11 mouse cellular contexts compared by ENCODE assay signal in genomic region chr4:95389647-95390046, GRCm38 (mm10).
DNase-seq lines count a peak whose midpoint lies in the region; ATAC-seq and TF ChIP-seq lines count a peak whose summit lies in the region.
"Had no signal": no experiment of that assay in that cellular context is flagged by ENCODE, and none has a peak within 500 bp of the region (broad histone marks: within the 10 kb centered on the region; RNA-seq: fewer than 3 reads in every experiment).

No protein-coding gene starts in this region.

- peak; percentile 10 for DNase-seq in testis, postnatal 14 days (ENCODE audit: low spot score)
- DNase-seq in testis, postnatal 10 days (ENCODE audit: low spot score) = no peak
- peak; percentile 57 to 62 for DNase-seq in heart, adult 9 months (ENCODE audit: low spot score in 2 of 2)
- DNase-seq in kidney, postnatal 4 days = peak; percentile 25 to 57
- peak; percentile 55 for DNase-seq in stomach, postnatal 0 days (ENCODE audit: low spot score)
- DNase-seq in left cerebral cortex, adult 11 months (ENCODE audit: low spot score) = no peak
- DNase-seq: liver, embryonic 13.5 days; thymus, postnatal 36 days had no signal

- WGBS in stomach, postnatal 0 days = 35% methylated on average over 2 of the region's 2 CpGs
- WGBS in forebrain, embryonic 12.5 days = 52% methylated on average over 2 of the region's 2 CpGs
- WGBS in liver, embryonic 12.5 days (ENCODE audit: insufficient replicate concordance) = 42% methylated on average over 2 of the region's 2 CpGs

- H3K9ac ChIP-seq in stomach, postnatal 0 days (ENCODE audit: low read length) = no peak overlapping the region
- no peak overlapping the region for H3K9ac ChIP-seq in forebrain, embryonic 12.5 days
- H3K9ac ChIP-seq in liver, embryonic 12.5 days = no peak overlapping the region
- H3K9ac ChIP-seq: liver, embryonic 13.5 days had no signal

- H3K4me1 ChIP-seq in stomach, postnatal 0 days (replicated peaks; ENCODE audit: control insufficient read depth, insufficient read depth) = peaks cover 8% of the 10 kb centered on the region; the same call in 1 of the 2 replicates
- no peaks in the 10 kb centered on the region for H3K4me1 ChIP-seq in forebrain, embryonic 12.5 days
- 0 out of 2 replicates have a peak, but pooled peaks cover 2% of the 10 kb centered on the region for H3K4me1 ChIP-seq in liver, embryonic 12.5 days

- H3K9me3 ChIP-seq in stomach, postnatal 0 days (ENCODE audit: control insufficient read depth, low read length) = no peaks in the 10 kb centered on the region
- no peaks in the 10 kb centered on the region for H3K9me3 ChIP-seq in forebrain, embryonic 12.5 days
- H3K9me3 ChIP-seq in liver, embryonic 12.5 days (replicated peaks) = no peaks in the 10 kb centered on the region
- H3K9me3 ChIP-seq: G1E; liver, embryonic 13.5 days had no signal

- no peaks in the 10 kb centered on the region for H3K27me3 ChIP-seq in stomach, postnatal 0 days (ENCODE audit: control insufficient read depth, insufficient read depth, low read length)
- H3K27me3 ChIP-seq in forebrain, embryonic 12.5 days = no peaks in the 10 kb centered on the region
- no peaks in the 10 kb centered on the region for H3K27me3 ChIP-seq in liver, embryonic 12.5 days (replicated peaks)
- H3K27me3 ChIP-seq: liver, embryonic 13.5 days had no signal

- peak; percentile 53 for ATAC-seq in stomach, postnatal 0 days (ENCODE audit: low FRiP score, low TSS enrichment)
- no peak for ATAC-seq in forebrain, embryonic 12.5 days (ENCODE audit: low FRiP score)
- no peak for ATAC-seq in liver, embryonic 12.5 days

- H3K4me3 ChIP-seq in stomach, postnatal 0 days (ENCODE audit: low read depth, low read length) = no peak overlapping the region
- H3K4me3 ChIP-seq in forebrain, embryonic 12.5 days (replicated peaks) = no peak overlapping the region
- H3K4me3 ChIP-seq in liver, embryonic 12.5 days = no peak overlapping the region
- H3K4me3 ChIP-seq: liver, embryonic 13.5 days had no signal

- H3K27ac ChIP-seq in stomach, postnatal 0 days (replicated peaks) = no peak overlapping the region
- H3K27ac ChIP-seq in forebrain, embryonic 12.5 days = no peak overlapping the region
- H3K27ac ChIP-seq in liver, embryonic 12.5 days = no peak overlapping the region
- H3K27ac ChIP-seq: liver, embryonic 13.5 days had no signal

- no peak overlapping the region for H3K4me2 ChIP-seq in stomach, postnatal 0 days (replicated peaks; ENCODE audit: low read depth)
- no peak overlapping the region for H3K4me2 ChIP-seq in forebrain, embryonic 12.5 days
- H3K4me2 ChIP-seq in liver, embryonic 12.5 days = no peak overlapping the region
- H3K4me2 ChIP-seq: liver, embryonic 13.5 days had no signal

- peak; percentile 14; the same call in 1 of the 2 replicates for TF ChIP-seq CTCF in stomach, postnatal 0 days (IDR thresholded peaks at IDR 0.05; ENCODE audit: low read depth)

- H3K36me3 ChIP-seq in stomach, postnatal 0 days (ENCODE audit: control insufficient read depth, insufficient read depth, low read length) = no peaks in the 10 kb centered on the region
- H3K36me3 ChIP-seq in forebrain, embryonic 12.5 days (replicated peaks) = no peaks in the 10 kb centered on the region
- no peaks in the 10 kb centered on the region for H3K36me3 ChIP-seq in liver, embryonic 12.5 days
- H3K36me3 ChIP-seq: G1E; liver, embryonic 13.5 days had no signal

- TF ChIP-seq EP300 in stomach, postnatal 0 days (optimal IDR thresholded peaks at IDR 0.05) = peak; percentile 62

Comparison
In these comparisons a context has a peak if more than half of its experiments do, and no peak if none do; other contexts are left out.
1. DNase-seq: peak in testis, postnatal 14 days (single experiment), heart, adult 9 months (2 of 2), kidney, postnatal 4 days (2 of 2) and stomach, postnatal 0 days (single experiment); none in testis, postnatal 10 days (single experiment) and left cerebral cortex, adult 11 months (single experiment).